Mouse (Mus musculus) cerebral cortex, adult 2 months (tissue): ENCODE data around the gene Foxg1.

ENCODE experiments used
- WGBS: fragments of 180-500 bp; shearing (Covaris S2); methylation state at CpG from one replicate; pipeline ENCODE4 v1.1.7; 2018; 5-methylcytosine and 5-hydroxymethylcytosine counted together

Foxg1 gene

GRCm38 (mm10) chr12:49386081-49386805, 3.8 kb downstream of the Foxg1 start:
- 14% methylated on average over 10 of the region's 10 CpGs for WGBS

DNA sequence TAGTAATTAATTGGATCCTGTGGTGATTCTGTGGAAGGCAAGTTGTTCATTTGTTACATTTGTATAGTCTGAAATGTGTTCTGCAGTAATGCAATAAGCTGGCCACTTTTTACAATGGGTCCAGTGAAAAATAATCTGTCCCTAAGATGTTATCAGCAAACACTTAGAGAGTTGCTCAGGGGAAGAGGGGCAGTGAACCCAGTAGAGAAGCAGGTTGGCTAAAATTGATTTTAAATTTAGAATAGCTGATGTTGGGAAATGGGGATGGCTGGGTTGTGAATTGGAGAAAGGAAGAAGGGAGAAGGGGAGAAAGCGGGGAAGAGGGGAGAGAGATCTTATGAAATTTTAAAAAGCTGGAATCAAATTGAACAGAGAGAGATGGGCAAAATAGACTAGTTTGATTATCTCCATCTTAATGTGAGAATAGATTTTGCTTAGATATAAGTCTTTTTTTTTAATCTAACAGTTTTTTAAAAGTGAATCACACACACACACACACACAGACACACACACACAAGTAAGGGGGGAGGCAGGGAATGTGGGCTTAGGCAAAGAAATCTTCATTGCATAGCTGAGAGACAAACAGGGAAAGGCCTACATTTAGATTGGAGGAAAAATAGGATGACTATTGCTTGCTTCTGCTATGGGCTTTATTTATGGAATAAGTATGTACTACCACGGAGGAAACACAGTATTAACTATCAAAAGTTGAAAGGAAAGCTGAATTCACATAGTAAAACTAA, 5.6 kb downstream of the Foxg1 start:
- 12% methylated on average over 2 of the region's 2 CpGs for WGBS

DNA sequence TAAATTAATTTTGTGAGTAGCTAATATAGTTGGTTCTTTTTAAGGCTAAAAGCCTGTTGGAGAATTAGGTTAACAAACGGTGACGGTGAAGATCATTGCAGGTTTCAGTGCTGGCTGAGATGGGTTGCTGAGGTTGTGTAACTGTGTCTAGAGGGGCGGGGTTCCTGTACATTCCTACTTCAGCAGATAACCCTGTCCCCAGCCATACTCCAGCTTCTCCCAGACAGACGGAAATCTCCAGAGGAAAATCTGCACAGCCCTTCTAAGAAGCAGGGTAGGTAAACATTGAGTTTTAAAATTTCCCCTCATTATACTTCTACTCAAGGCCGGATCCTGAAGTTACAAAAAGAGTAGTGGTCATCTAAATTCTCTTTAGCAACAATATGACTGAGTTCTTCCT, 7.2 kb downstream of the Foxg1 start:
- WGBS = 11% methylated on average over 5 of the region's 5 CpGs

GRCm38 (mm10) chr12:49390257-49390656, 7.8 kb downstream of the Foxg1 start:
- WGBS = 10% methylated on average over 13 of the region's 13 CpGs

- WGBS = 2% methylated on average over 9 of the region's 9 CpGs
Measured at GRCm38 (mm10) chr12:49390926-49391304, 8.5 kb downstream of the Foxg1 start.

DNA sequence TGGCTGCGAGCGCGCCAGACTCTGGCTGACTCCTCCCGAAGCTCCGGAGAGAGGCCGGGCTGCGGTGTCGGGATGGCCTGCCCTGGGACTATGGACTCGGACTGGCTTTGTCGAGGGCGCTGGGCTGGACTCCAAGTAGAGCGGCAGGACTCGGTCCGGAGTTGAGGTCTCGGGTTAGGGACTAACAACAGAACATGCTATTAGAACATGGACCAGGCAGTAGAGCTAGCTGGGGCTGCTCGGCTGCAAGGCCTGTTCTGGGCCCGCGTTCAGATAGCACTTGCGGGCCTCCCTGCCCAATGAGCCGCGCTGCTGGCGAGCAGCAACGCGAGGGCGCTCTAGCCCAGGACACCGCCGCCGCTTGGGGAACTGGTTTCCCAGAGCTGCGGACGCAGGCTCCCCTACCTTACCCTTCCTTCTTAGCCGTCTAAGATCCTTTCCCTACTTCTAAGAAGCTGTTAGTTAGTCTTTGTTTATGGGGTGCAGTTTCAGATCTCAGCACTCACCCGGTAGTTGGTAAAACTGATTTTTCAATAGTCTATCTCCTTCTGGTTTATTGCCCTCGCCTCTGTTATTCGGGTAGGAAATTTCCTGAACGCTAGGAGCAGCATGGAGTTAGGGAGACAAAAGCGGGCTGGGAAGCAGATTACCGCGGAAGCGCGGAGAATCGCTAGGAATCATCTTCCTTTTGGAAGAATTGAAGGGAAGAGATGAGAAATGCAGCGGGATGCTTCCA, 9.0 kb downstream of the Foxg1 start:
- WGBS = under 1% methylated on average over 42 of the region's 42 CpGs

- 3% methylated on average over 10 of the region's 10 CpGs for WGBS
Measured at GRCm38 (mm10) chr12:49392041-49392390, 9.6 kb downstream of the Foxg1 start.

DNA sequence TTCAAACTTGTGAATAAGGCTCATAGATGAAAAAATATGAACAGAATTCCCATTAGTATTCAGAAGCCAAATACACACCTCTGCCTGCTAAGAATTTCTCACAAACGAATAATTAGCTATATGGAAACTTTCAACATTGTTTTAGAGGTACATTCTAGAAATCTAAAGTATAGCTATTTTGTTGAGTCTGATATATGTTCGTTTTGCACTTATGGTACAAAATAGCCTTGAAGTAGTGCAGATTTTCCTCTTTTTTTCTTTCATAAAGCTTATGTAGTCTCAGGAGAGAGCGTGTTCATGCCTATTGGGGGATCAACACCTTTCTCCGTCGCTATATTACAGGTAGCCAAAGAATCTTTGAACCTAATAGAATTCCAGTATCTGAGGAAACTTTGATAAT, 10.4 kb downstream of the Foxg1 start:
- 12% methylated on average over 5 of the region's 5 CpGs for WGBS

- 5% methylated on average over 3 of the region's 3 CpGs for WGBS
Measured at GRCm38 (mm10) chr12:49393639-49394038, 11.2 kb downstream of the Foxg1 start.

GRCm38 (mm10) chr12:49394181-49394580, 11.7 kb downstream of the Foxg1 start:
- 16% methylated on average over 1 of the region's 1 CpGs for WGBS

DNA sequence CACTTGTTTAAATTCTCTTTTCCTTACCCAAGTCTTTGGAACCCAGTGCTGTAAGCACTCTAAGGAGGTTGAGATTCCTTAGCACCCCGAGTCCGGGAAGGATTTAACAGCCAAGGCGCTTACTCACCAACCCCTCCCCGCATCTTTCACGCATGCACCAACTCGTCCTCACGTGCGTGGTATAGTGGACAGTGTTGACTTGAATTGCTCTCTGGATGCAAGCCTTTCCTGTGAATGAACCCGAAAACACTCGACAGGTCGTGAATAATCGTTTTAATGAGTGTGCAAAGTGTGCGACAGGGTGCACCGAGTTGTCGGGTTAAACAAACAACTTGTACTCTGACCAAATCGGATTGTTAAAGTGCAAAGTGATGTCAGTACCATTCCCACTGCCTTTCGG, 12.4 kb downstream of the Foxg1 start:
- 8% methylated on average over 17 of the region's 17 CpGs for WGBS

DNA sequence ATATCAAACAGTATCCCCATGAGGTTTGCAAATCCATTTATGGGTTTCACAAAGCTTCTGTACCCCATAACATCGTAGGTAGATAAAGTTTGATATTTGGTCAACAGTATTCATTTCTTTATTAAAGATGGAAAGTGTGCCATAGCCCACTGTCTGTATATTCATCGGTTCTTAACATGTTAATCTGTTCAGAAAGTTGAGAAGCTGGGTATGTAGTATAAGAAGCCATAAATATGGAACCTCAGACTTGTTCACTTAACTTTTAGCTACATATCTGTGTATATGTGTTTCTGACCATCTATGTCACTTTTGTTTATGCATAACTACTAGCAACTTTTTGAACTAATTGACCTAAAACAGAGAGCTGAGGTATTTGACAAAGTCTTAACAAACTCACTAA, 13.5 kb downstream of the Foxg1 start:
- WGBS = 16% methylated on average over 2 of the region's 2 CpGs

DNA sequence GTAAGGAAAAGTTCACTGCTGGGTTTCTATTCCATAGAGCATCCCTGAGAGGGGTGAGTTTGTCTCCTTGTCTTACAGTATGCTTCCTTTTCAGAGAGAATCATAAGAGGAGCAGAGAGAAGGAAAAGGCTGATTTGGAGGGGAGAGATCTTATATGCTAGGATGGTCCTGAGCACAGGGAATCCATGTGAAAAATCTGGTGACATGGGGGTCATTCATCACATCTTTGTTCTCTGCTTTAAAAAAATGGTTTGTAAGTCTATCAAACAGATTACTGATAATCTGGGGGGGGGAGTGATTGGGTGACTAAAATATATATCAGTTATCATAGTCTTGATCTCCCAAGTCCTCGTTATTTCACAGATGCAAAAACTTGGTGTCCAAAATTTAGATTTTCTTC, 14.3 kb downstream of the Foxg1 start:
- 28% methylated on average over 1 of the region's 1 CpGs for WGBS

GRCm38 (mm10) chr12:49397443-49398162, 15.1 kb downstream of the Foxg1 start:
- WGBS = 27% methylated on average over 4 of the region's 4 CpGs

- 11% methylated on average over 3 of the region's 3 CpGs for WGBS
Measured at GRCm38 (mm10) chr12:49398636-49399035, 16.2 kb downstream of the Foxg1 start.

- 11% methylated on average over 1 of the region's 1 CpGs for WGBS
Measured at GRCm38 (mm10) chr12:49399611-49400010, 17.2 kb downstream of the Foxg1 start.

DNA sequence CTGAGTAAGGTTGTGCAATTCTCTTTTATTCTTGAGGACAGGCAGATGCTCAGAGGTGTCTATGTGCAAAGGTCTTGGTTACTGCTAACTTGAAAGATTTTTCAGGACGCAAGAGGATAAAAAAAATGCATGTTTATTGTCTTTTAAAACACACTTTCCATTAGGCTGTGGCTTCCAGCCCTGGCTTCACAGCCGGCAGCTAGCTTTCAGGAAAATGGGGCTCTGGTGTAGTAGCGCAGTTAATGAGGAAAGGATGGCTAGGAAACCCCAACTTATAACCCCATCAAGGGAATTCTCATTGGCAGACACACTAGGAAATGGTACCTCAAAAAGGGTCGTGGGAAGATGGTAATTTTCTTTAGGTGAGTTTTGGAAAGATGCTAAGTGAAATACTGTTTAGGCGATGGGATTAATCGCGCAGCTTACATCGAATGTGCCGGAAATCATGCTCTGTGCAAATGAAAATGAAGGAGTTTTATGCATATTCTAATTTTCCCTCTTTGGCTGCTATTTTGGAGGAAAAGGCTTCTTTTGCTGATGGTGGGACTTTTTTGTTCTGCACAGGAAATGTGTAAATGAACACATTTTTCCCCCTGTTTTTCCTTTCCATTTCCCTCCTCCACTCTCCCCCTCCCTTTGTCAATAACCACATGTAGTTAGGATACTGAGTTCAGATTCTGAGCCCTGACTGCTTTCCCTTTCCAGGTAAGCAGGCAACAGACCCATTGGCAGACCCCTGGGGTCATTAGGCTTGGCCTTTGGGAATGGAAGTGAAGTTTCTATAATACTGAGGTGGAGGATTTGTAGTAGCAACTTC, 17.8 kb downstream of the Foxg1 start:
- 10% methylated on average over 9 of the region's 9 CpGs for WGBS

GRCm38 (mm10) chr12:49400853-49401118, 18.3 kb downstream of the Foxg1 start:
- 2% methylated on average over 8 of the region's 8 CpGs for WGBS

GRCm38 (mm10) chr12:49401119-49401795, 18.8 kb downstream of the Foxg1 start:
- under 1% methylated on average over 68 of the region's 68 CpGs for WGBS

GRCm38 (mm10) chr12:49401796-49402130, 19.3 kb downstream of the Foxg1 start:
- 2% methylated on average over 5 of the region's 5 CpGs for WGBS

DNA sequence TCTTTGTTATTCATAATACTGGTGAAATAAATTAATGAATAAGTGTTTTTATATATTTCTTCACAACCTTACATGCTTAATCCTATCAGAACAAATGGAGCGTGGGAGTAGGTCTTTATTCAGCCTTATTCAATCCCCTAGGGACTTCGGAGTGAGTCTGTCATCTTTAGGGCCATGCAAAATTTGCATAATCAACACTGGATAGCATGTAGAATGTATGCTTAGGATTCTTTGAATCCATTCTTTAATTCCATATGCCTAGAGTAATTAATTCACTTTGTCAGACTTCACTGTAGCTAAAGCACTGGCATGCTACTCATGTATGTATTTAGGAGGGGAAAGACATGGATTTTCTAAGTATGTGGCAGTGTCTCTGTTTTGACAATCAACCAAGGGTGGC, 27.4 kb downstream of the Foxg1 start:
- WGBS = 58% methylated on average over 2 of the region's 2 CpGs
